Mouse (Mus musculus) liver, embryonic 12.5 days (tissue): ENCODE data around the gene Tent5c. TPM values are rescaled to one million over a fixed set of nuclear protein-coding genes. Genes with fewer than 3 reads are reported as not detected.
A peak's percentile ranks its signal among the peaks of the same experiment; 100 is the strongest.

Experiments used
- ATAC-seq: fragments of 200-750 bp; cut with Nextera tagmentation; 2 replicates; pipeline ENCODE4 v1.8.0; 2017; ENCODE audit warnings: moderate number of reproducible peaks, mild to moderate bottlenecking, moderate library complexity
- H3K27ac ChIP-seq: fragments of 300-500 bp; sonication (generic); 2 replicates; pipeline ENCODE4 v1.5.1; 2016; ENCODE audit warnings: mild to moderate bottlenecking
- H3K27me3 ChIP-seq: fragments of 300-500 bp; sonication (generic); replicated peaks from 2 replicates; pipeline ENCODE4 v1.6.1; 2016; ENCODE audit warnings: mild to moderate bottlenecking, moderate library complexity
- H3K36me3 ChIP-seq: fragments of 300-500 bp; sonication (generic); 2 replicates; pipeline ENCODE4 v1.6.1; 2016; ENCODE audit warnings: mild to moderate bottlenecking, moderate library complexity
- H3K4me1 ChIP-seq: fragments of 300-500 bp; sonication (generic); 2 replicates; pipeline ENCODE4 v1.6.1; 2016
- H3K4me2 ChIP-seq: fragments of 300-500 bp; sonication (generic); 2 replicates; pipeline ENCODE4 v1.6.1; 2016; ENCODE audit warnings: mild to moderate bottlenecking, moderate library complexity
- H3K4me3 ChIP-seq: fragments of 300-500 bp; sonication (generic); 2 replicates; pipeline ENCODE4 v1.5.1; 2016; ENCODE audit warnings: mild to moderate bottlenecking, moderate library complexity
- H3K9ac ChIP-seq: fragments of 300-500 bp; sonication (generic); 2 replicates; pipeline ENCODE4 v1.6.1; 2016; ENCODE audit warnings: mild to moderate bottlenecking, moderate library complexity
- H3K9me3 ChIP-seq: fragments of 300-500 bp; sonication (generic); replicated peaks from 2 replicates; pipeline ENCODE4 v1.6.1; 2016; ENCODE audit warnings: mild to moderate bottlenecking, moderate library complexity
- WGBS: fragments of 180-500 bp; shearing (Covaris S2); methylation state at CpG from one replicate; pipeline ENCODE4 v1.1.7; 2016; ENCODE audit not compliant: insufficient replicate concordance; 5-methylcytosine and 5-hydroxymethylcytosine counted together
- polyA plus RNA-seq: library from polyadenylated mRNA; unstranded; fragments of >200 nt; fragmentation: Nextera tagmentation; extraction: Ambion mirVana; gene quantifications from 2 replicates; pipeline ENCODE4 v1.2.1, GENCODE M21; 2016

Gene Tent5c
- polyA plus RNA-seq, 1 experiment from 2014 or later = 59.8 TPM

GRCm38 (mm10) chr3:100482971-100483610 is 6.0 kb downstream of the Tent5c start:
- WGBS = 23% methylated on average over 5 of the region's 5 CpGs
- ATAC-seq = peak; percentile 88

GRCm38 (mm10) chr3:100482324-100482911 is 6.7 kb downstream of the Tent5c start:
- peak overlapping the region; percentile 94 for H3K4me2 ChIP-seq

More at GRCm38 (mm10) chr3:100482971-100483610, 6.0 kb downstream of the Tent5c start:
- peaks cover 98% of the 10 kb centered on the region for H3K4me1 ChIP-seq
- H3K9me3 ChIP-seq = no peaks in the 10 kb centered on the region
- peaks cover 26% of the 10 kb centered on the region for H3K27me3 ChIP-seq
- peak overlapping the region; percentile 98 for H3K4me3 ChIP-seq
- H3K36me3 ChIP-seq = peaks cover 26% of the 10 kb centered on the region
- peak overlapping the region; percentile 98 for H3K9ac ChIP-seq
- H3K4me2 ChIP-seq = peak overlapping the region; percentile 94
- H3K27ac ChIP-seq = peak overlapping the region; percentile 100

GRCm38 (mm10) chr3:100480251-100481005 is 8.7 kb downstream of the Tent5c start:
- H3K27ac ChIP-seq = peak overlapping the region; percentile 100
- H3K9me3 ChIP-seq = no peaks in the 10 kb centered on the region
- H3K4me3 ChIP-seq = peak overlapping the region; percentile 98; the same call in 1 of the 2 replicates
- H3K4me2 ChIP-seq = peak overlapping the region; percentile 94
- ATAC-seq = no peak
- H3K4me1 ChIP-seq = peaks cover 79% of the 10 kb centered on the region
- peak overlapping the region; percentile 98 for H3K9ac ChIP-seq
- H3K36me3 ChIP-seq = peaks cover 31% of the 10 kb centered on the region
- WGBS = 66% methylated on average over 7 of the region's 7 CpGs
- H3K27me3 ChIP-seq = 0 out of 2 replicates have a peak, but pooled peaks cover 2% of the 10 kb centered on the region

More at GRCm38 (mm10) chr3:100482324-100482911, 6.7 kb downstream of the Tent5c start:
- H3K27ac ChIP-seq = peak overlapping the region; percentile 100
- WGBS = 20% methylated on average over 7 of the region's 7 CpGs
- peak overlapping the region; percentile 98 for H3K4me3 ChIP-seq
- peaks cover 21% of the 10 kb centered on the region for H3K27me3 ChIP-seq
- peak; percentile 87 for ATAC-seq
- H3K36me3 ChIP-seq = peaks cover 32% of the 10 kb centered on the region
- no peaks in the 10 kb centered on the region for H3K9me3 ChIP-seq
- peak overlapping the region; percentile 98 for H3K9ac ChIP-seq
- peaks cover 96% of the 10 kb centered on the region for H3K4me1 ChIP-seq

- peaks cover 34% of the 10 kb centered on the region for H3K4me1 ChIP-seq
- H3K9ac ChIP-seq = no peak overlapping the region
- H3K27me3 ChIP-seq = no peaks in the 10 kb centered on the region
- H3K9me3 ChIP-seq = no peaks in the 10 kb centered on the region
- 52% methylated on average over 7 of the region's 8 CpGs for WGBS
- peaks cover 75% of the 10 kb centered on the region for H3K36me3 ChIP-seq
- H3K4me3 ChIP-seq = no peak overlapping the region
- H3K27ac ChIP-seq = no peak overlapping the region
- ATAC-seq = no peak
- no peak overlapping the region for H3K4me2 ChIP-seq
Measured at GRCm38 (mm10) chr3:100474950-100475472, 14.1 kb downstream of the Tent5c start.

- Histone ChIP-seq H3K27me3 (no peaks in the 10 kb centered on the region), H3K4me2 (no peak overlapping the region), H3K9ac (no peak overlapping the region), H3K9me3 (no peaks in the 10 kb centered on the region), H3K4me3 (no peak overlapping the region), H3K4me1 (peaks cover 29% of the 10 kb centered on the region), H3K36me3 (peaks cover 75% of the 10 kb centered on the region), H3K27ac (no peak overlapping the region)
- no peak for ATAC-seq
- WGBS = 91% methylated on average over 7 of the region's 7 CpGs
Measured at GRCm38 (mm10) chr3:100474536-100474935, 14.6 kb downstream of the Tent5c start.

GRCm38 (mm10) chr3:100473146-100473545 is 16.0 kb downstream of the Tent5c start:
- no peak for ATAC-seq
- H3K36me3 ChIP-seq = peaks cover 79% of the 10 kb centered on the region

GRCm38 (mm10) chr3:100470902-100471301 is 18.2 kb downstream of the Tent5c start:
- Histone ChIP-seq H3K27me3 (no peaks in the 10 kb centered on the region), H3K4me3 (no peak overlapping the region), H3K9me3 (no peaks in the 10 kb centered on the region), H3K27ac (no peak overlapping the region), H3K36me3 (peaks cover 90% of the 10 kb centered on the region), H3K4me1 (peaks cover 8% of the 10 kb centered on the region), H3K4me2 (no peak overlapping the region), H3K9ac (no peak overlapping the region)
- WGBS = 79% methylated on average over 3 of the region's 3 CpGs
- ATAC-seq = no peak

More at GRCm38 (mm10) chr3:100473146-100473545, 16.0 kb downstream of the Tent5c start:
- H3K9ac ChIP-seq = no peak overlapping the region
- 84% methylated on average over 21 of the region's 21 CpGs for WGBS
- H3K4me3 ChIP-seq = no peak overlapping the region
- H3K27ac ChIP-seq = no peak overlapping the region
- peaks cover 15% of the 10 kb centered on the region for H3K4me1 ChIP-seq
- H3K4me2 ChIP-seq = no peak overlapping the region
- no peaks in the 10 kb centered on the region for H3K27me3 ChIP-seq
- no peaks in the 10 kb centered on the region for H3K9me3 ChIP-seq

GRCm38 (mm10) chr3:100470101-100470500 is 19.0 kb downstream of the Tent5c start:
- Histone ChIP-seq H3K36me3 (peaks cover 88% of the 10 kb centered on the region), H3K9me3 (no peaks in the 10 kb centered on the region), H3K4me1 (peaks cover 3% of the 10 kb centered on the region), H3K4me2 (no peak overlapping the region), H3K27me3 (no peaks in the 10 kb centered on the region), H3K9ac (no peak overlapping the region), H3K27ac (no peak overlapping the region), H3K4me3 (no peak overlapping the region)
- 82% methylated on average over 3 of the region's 3 CpGs for WGBS
- no peak for ATAC-seq

- Histone ChIP-seq H3K9ac (no peak overlapping the region), H3K9me3 (no peaks in the 10 kb centered on the region), H3K36me3 (peaks cover 55% of the 10 kb centered on the region), H3K27me3 (no peaks in the 10 kb centered on the region), H3K4me3 (no peak overlapping the region), H3K4me2 (no peak overlapping the region), H3K27ac (no peak overlapping the region), H3K4me1 (peaks cover 13% of the 10 kb centered on the region; the same call in 1 of the 2 replicates)
- 64% methylated on average over 4 of the region's 4 CpGs for WGBS
- ATAC-seq = no peak
Measured at GRCm38 (mm10) chr3:100466551-100466950, 22.6 kb downstream of the Tent5c start.

GRCm38 (mm10) chr3:100464596-100464995 is 24.5 kb downstream of the Tent5c start:
- no peak for ATAC-seq
- Histone ChIP-seq H3K9me3 (no peaks in the 10 kb centered on the region), H3K36me3 (peaks cover 35% of the 10 kb centered on the region), H3K4me1 (peaks cover 13% of the 10 kb centered on the region; the same call in 1 of the 2 replicates), H3K27me3 (no peaks in the 10 kb centered on the region), H3K4me2 (no peak overlapping the region), H3K4me3 (no peak overlapping the region), H3K9ac (no peak overlapping the region), H3K27ac (no peak overlapping the region)
- 79% methylated on average over 5 of the region's 5 CpGs for WGBS

- Histone ChIP-seq H3K4me1 (peaks cover 13% of the 10 kb centered on the region; the same call in 1 of the 2 replicates), H3K9me3 (no peaks in the 10 kb centered on the region), H3K4me2 (no peak overlapping the region), H3K27me3 (no peaks in the 10 kb centered on the region), H3K27ac (no peak overlapping the region), H3K36me3 (peaks cover 28% of the 10 kb centered on the region), H3K9ac (no peak overlapping the region), H3K4me3 (no peak overlapping the region)
- 71% methylated on average over 2 of the region's 2 CpGs for WGBS
- ATAC-seq = no peak
Measured at GRCm38 (mm10) chr3:100463959-100464265, 25.2 kb downstream of the Tent5c start.
